Mouse (Mus musculus) intestine, embryonic 14.5 days (tissue): ENCODE results near the gene Atp5f1. TPM values are rescaled to one million over a fixed set of nuclear protein-coding genes. Genes with fewer than 3 reads are reported as not detected.
"Not testable (repeated sequence)": the region's sequence is repeated elsewhere in the genome, so short reads cannot be mapped to it uniquely, and the experiment has no call there.

ENCODE experiments used
- ATAC-seq: fragments of 200-750 bp; cut with Nextera tagmentation; replicated peaks from 2 replicates; pipeline ENCODE4 v1.8.0; 2017; ENCODE audit warnings: low read depth, moderate number of reproducible peaks, moderate TSS enrichment, moderate library complexity; ENCODE audit not compliant: low FRiP score, low TSS enrichment
- DNase-seq: peaks from one replicate; pipeline ENCODE4 v3.0.0-alpha.2; 2018; ENCODE audit warnings: low spot score
- H3K27ac ChIP-seq: fragments of 300-500 bp; sonication (generic); 2 replicates; pipeline ENCODE4 v1.5.1; 2014; ENCODE audit warnings: low read depth, mild to moderate bottlenecking, control low read depth
- H3K27me3 ChIP-seq: fragments of 300-500 bp; sonication (generic); replicated peaks from 2 replicates; pipeline ENCODE4 v1.6.1; 2014; ENCODE audit warnings: low read length, control low read depth; ENCODE audit not compliant: control insufficient read depth, insufficient read depth
- H3K36me3 ChIP-seq: fragments of 300-500 bp; sonication (generic); 2 replicates; pipeline ENCODE4 v1.6.1; 2014; ENCODE audit warnings: low read length, control low read depth; ENCODE audit not compliant: control insufficient read depth, insufficient read depth
- H3K4me1 ChIP-seq: fragments of 300-500 bp; sonication (generic); replicated peaks from 2 replicates; pipeline ENCODE4 v1.6.1; 2014; ENCODE audit warnings: low read length, control low read depth, mixed read lengths; ENCODE audit not compliant: control insufficient read depth, insufficient read depth
- H3K4me2 ChIP-seq: fragments of 300-500 bp; sonication (generic); 2 replicates; pipeline ENCODE4 v1.6.1; 2014; ENCODE audit warnings: low read length
- H3K4me3 ChIP-seq: fragments of 300-500 bp; sonication (generic); 2 replicates; pipeline ENCODE4 v1.5.1; 2014; ENCODE audit warnings: low read depth, low read length, control low read depth, mixed read lengths
- H3K9ac ChIP-seq: fragments of 300-500 bp; sonication (generic); 2 replicates; pipeline ENCODE4 v1.6.1; 2014; ENCODE audit warnings: mild to moderate bottlenecking, low read length
- H3K9me3 ChIP-seq: fragments of 300-500 bp; sonication (generic); 2 replicates; pipeline ENCODE4 v1.6.1; 2016; ENCODE audit warnings: low read length, control low read depth; ENCODE audit not compliant: control insufficient read depth
- WGBS: fragments of 180-500 bp; shearing (Covaris S2); extraction: QIAGEN DNeasy Blood & Tissue Kit; methylation state at CpG from one replicate; pipeline ENCODE4 v1.1.7; 2014; 5-methylcytosine and 5-hydroxymethylcytosine counted together
- polyA plus RNA-seq: library from polyadenylated mRNA; unstranded; fragments of >200 nt; fragmentation: Nextera tagmentation; extraction: Ambion mirVana; gene quantifications from 2 replicates; pipeline ENCODE4 v1.2.1, GENCODE M21; 2014

Gene Atp5f1
- 498 and 500 TPM in 2 replicates for polyA plus RNA-seq

DNA sequence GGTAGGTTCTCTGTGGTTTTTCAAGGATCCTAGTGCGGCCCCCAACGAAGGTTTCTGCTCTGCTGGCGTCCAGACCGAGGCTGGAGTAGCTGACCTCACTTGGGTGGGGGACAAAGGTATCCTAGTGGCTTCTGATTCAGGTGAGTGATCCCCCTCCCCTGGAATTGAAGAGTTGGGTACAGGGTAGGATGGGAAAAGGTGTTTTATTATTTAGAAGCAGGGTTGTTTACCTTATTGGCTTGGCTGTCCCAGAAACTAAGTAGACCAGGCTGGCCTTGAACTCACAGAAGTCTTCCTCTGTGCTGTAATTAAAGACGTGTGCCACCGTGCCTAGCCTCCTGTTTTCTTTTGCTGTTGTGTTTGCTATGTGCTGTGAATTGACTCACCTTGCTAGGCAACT, at the start of gene Atp5f1:
Gene Atp5f1, minus strand, starts transcription at position 101 of the 400 bp plus-strand sequence.
- peak within 1 kb of the TSS; percentile 97 for H3K9ac ChIP-seq
- no peaks in the 10 kb centered on the region for H3K9me3 ChIP-seq
- H3K4me2 ChIP-seq: peak within 1 kb of the TSS; percentile 86
- no peaks in the 10 kb centered on the region for H3K27me3 ChIP-seq
- ATAC-seq: no peak
- H3K4me3 ChIP-seq: peak within 1 kb of the TSS; percentile 59
- no peak for DNase-seq
- H3K36me3 ChIP-seq: peaks cover 64% of the 10 kb centered on the region
- peaks cover 24% of the 10 kb centered on the region for H3K4me1 ChIP-seq
- peak within 1 kb of the TSS; percentile 82 for H3K27ac ChIP-seq
- WGBS: 6% methylated on average over 6 of the region's 6 CpGs

DNA sequence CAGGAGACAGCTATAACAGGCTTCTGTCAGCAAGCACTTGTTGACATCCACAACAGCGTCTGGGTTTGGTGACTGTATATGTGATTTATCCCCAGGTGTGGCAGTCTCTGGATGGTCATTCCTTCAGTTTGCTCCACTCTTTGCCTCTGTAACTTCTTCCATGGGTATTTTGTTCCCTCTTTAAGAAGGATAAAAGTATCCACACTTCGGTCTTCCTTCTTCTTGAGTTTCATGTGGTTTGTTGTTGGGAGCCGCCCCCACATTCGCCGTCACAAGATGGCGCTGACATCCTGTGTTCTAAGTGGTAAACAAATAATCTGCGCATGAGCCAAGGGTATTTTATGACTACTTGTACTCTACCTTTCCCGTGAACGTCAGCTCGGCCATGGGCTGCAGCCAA, 43.5 kb upstream of the Atp5f1 start:
- H3K4me1 ChIP-seq, DNase-seq, H3K9ac ChIP-seq, H3K4me2 ChIP-seq, H3K36me3 ChIP-seq, ATAC-seq, H3K27me3 ChIP-seq, H3K27ac ChIP-seq, H3K9me3 ChIP-seq, H3K4me3 ChIP-seq: not testable (repeated sequence)
- WGBS: 62% methylated on average over 10 of the region's 10 CpGs

- no peaks in the 10 kb centered on the region for H3K4me1 ChIP-seq
- no peak overlapping the region for H3K27ac ChIP-seq
- no peaks in the 10 kb centered on the region for H3K27me3 ChIP-seq
- H3K9ac ChIP-seq: no peak overlapping the region
- WGBS: 20% methylated on average over 17 of the region's 17 CpGs
- no peak overlapping the region for H3K4me3 ChIP-seq
- DNase-seq (peak; percentile 69), ATAC-seq (peak; percentile 93)
- H3K36me3 ChIP-seq: no peaks in the 10 kb centered on the region
- H3K4me2 ChIP-seq: peak overlapping the region; percentile 36
- no peaks in the 10 kb centered on the region for H3K9me3 ChIP-seq
These were observed 41.8 kb upstream of the Atp5f1 start for GRCm38 (mm10) chr3:106001416-106002370.

- 17% methylated on average over 11 of the region's 11 CpGs for WGBS
- Histone ChIP-seq H3K9ac (no peak overlapping the region), H3K9me3 (no peaks in the 10 kb centered on the region), H3K4me1 (no peaks in the 10 kb centered on the region), H3K27me3 (no peaks in the 10 kb centered on the region), H3K4me3 (no peak overlapping the region), H3K4me2 (peak overlapping the region; percentile 36), H3K27ac (no peak overlapping the region), H3K36me3 (no peaks in the 10 kb centered on the region)
- ATAC-seq: peak; percentile 27; the same call in 1 of the 2 replicates
- DNase-seq: no peak
These were observed 40.9 kb upstream of the Atp5f1 start for GRCm38 (mm10) chr3:106000707-106001375.

DNA sequence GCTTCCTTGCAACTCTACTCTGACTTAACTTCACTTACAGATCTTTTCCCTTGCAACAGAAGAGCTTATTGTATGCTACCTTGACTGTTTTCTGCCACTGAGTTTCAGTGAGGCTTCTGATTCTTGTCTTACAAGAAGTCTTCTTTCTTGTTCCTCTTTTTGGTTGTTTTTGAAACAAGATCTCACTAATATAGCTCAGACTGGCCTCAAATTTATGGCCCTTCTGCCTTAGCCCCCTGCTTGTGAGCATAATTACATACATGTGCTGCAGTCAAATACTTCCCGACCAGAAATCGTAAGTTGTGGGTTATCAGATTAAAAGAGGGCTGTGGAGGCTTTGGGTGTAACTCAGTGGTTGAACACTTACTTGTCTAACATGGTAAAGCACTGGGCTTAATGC, 34.8 kb upstream of the Atp5f1 start:
- DNase-seq (no peak), ATAC-seq (no peak)
- Histone ChIP-seq H3K27me3 (no peaks in the 10 kb centered on the region), H3K4me2 (no peak overlapping the region), H3K9me3 (no peaks in the 10 kb centered on the region), H3K27ac (no peak overlapping the region), H3K4me1 (no peaks in the 10 kb centered on the region), H3K9ac (no peak overlapping the region), H3K36me3 (no peaks in the 10 kb centered on the region), H3K4me3 (no peak overlapping the region)
- 62% methylated on average over 2 of the region's 2 CpGs for WGBS

GRCm38 (mm10) chr3:105991653-105992283, 31.9 kb upstream of the Atp5f1 start:
- Histone ChIP-seq H3K4me1 (no peaks in the 10 kb centered on the region), H3K9me3 (no peaks in the 10 kb centered on the region), H3K4me3 (no peak overlapping the region), H3K27ac (no peak overlapping the region), H3K36me3 (no peaks in the 10 kb centered on the region), H3K9ac (no peak overlapping the region), H3K27me3 (no peaks in the 10 kb centered on the region), H3K4me2 (no peak overlapping the region)
- DNase-seq: peak; percentile 76
- 29% methylated on average over 4 of the region's 4 CpGs for WGBS
- ATAC-seq: no peak

DNA sequence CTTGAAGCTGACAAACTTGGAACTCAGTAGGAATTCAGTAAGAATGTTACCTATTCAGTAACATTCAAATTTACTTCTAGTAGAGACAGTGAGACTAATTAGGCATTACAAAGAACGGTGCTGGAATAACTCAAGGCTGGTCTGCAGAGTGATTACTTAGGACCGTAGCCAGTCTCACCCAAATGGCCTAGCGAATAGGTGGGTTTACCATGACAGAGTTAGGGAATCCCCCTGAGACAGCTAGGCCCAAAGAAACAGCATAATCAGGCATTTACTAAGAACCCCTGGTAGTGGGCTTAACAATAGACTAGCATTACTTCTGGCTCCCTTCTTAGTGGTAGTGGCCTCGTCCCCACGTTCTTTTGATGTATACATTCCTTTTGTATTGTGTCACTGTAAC, 29.7 kb upstream of the Atp5f1 start:
- H3K4me3 ChIP-seq, H3K27ac ChIP-seq, H3K27me3 ChIP-seq, ATAC-seq, DNase-seq, H3K9ac ChIP-seq, H3K4me1 ChIP-seq, H3K4me2 ChIP-seq, H3K36me3 ChIP-seq, H3K9me3 ChIP-seq: not testable (repeated sequence)
- WGBS: 60% methylated on average over 5 of the region's 5 CpGs

DNA sequence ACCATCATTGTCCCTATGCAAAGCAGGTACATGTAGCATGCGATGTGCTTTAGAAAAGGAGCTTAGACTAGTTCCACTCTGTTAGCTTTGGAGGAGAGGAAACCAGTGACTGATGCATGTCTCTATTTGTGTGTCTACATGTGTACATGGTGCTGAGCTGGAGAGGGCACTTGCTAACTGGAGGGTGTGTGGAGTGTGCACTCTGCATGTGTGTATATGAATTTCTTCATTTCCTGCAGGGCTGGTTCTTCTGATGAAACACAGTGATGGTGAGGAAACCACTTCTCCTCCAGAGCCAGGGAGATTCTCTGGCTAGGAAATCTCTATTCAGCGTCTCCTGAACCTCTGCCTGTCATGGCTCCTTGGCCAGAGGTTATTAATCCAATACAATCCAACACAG, 14.3 kb upstream of the Atp5f1 start:
- ATAC-seq (no peak), DNase-seq (no peak)
- Histone ChIP-seq H3K9ac (no peak overlapping the region), H3K36me3 (peaks cover 16% of the 10 kb centered on the region), H3K27ac (no peak overlapping the region), H3K4me1 (no peaks in the 10 kb centered on the region), H3K27me3 (no peaks in the 10 kb centered on the region), H3K9me3 (no peaks in the 10 kb centered on the region), H3K4me2 (no peak overlapping the region), H3K4me3 (no peak overlapping the region)
- WGBS: 92% methylated on average over 2 of the region's 2 CpGs
